Mouse (Mus musculus) stomach, postnatal 0 days (tissue): ENCODE data around the gene Nmt2.

Source experiments
- CTCF ChIP-seq: IDR thresholded peaks from 2 replicates; pipeline ENCODE4 v1.5.1; 2016; ENCODE audit warnings: antibody characterized with exemption, low read depth, mild to moderate bottlenecking, moderate library complexity
- EP300 ChIP-seq: optimal IDR thresholded peaks from 2 replicates; pipeline ENCODE3; 2016; ENCODE audit warnings: antibody characterized with exemption

GRCm38 (mm10) chr2:3285709-3286108, 1.7 kb downstream of the Nmt2 start:
- TF ChIP-seq CTCF (no peak), EP300 (no peak)
